Mouse (Mus musculus) intestine, embryonic 15.5 days (tissue): ENCODE results near the gene Srsy. TPM values are rescaled to one million over a fixed set of nuclear protein-coding genes. Genes with fewer than 3 reads are reported as not detected.
"Not testable (repeated sequence)": the region's sequence is repeated elsewhere in the genome, so short reads cannot be mapped to it uniquely, and the experiment has no call there.

Experiments
- ATAC-seq: fragments of 200-750 bp; cut with Nextera tagmentation; 2 replicates; pipeline ENCODE4 v1.8.0; 2017; ENCODE audit warnings: moderate TSS enrichment, moderate library complexity
- H3K27ac ChIP-seq: fragments of 300-500 bp; sonication (generic); 2 replicates; pipeline ENCODE4 v1.5.1; 2015; ENCODE audit warnings: mild to moderate bottlenecking, inconsistent platforms
- H3K27me3 ChIP-seq: fragments of 300-500 bp; sonication (generic); replicated peaks from 2 replicates; pipeline ENCODE4 v1.6.1; 2015; ENCODE audit warnings: inconsistent platforms
- H3K36me3 ChIP-seq: fragments of 300-500 bp; sonication (generic); 2 replicates; pipeline ENCODE4 v1.6.1; 2015; ENCODE audit warnings: inconsistent platforms
- H3K4me1 ChIP-seq: fragments of 300-500 bp; sonication (generic); replicated peaks from 2 replicates; pipeline ENCODE4 v1.6.1; 2015; ENCODE audit warnings: inconsistent platforms
- H3K4me2 ChIP-seq: fragments of 300-500 bp; sonication (generic); replicated peaks from 2 replicates; pipeline ENCODE4 v1.6.1; 2015; ENCODE audit warnings: mild to moderate bottlenecking, inconsistent platforms
- H3K4me3 ChIP-seq: fragments of 300-500 bp; sonication (generic); replicated peaks from 2 replicates; pipeline ENCODE4 v1.5.1; 2015; ENCODE audit warnings: inconsistent platforms
- H3K9ac ChIP-seq: fragments of 300-500 bp; sonication (generic); 2 replicates; pipeline ENCODE4 v1.6.1; 2015; ENCODE audit warnings: inconsistent platforms
- H3K9me3 ChIP-seq: fragments of 300-500 bp; sonication (generic); 2 replicates; pipeline ENCODE4 v1.6.1; 2016; ENCODE audit warnings: inconsistent platforms
- WGBS: fragments of 180-500 bp; shearing (Covaris S2); methylation state at CpG from one replicate; pipeline ENCODE4 v1.1.7; 2015; 5-methylcytosine and 5-hydroxymethylcytosine counted together
- polyA plus RNA-seq: library from polyadenylated mRNA; unstranded; fragments of >200 nt; fragmentation: Nextera tagmentation; extraction: Ambion mirVana; gene quantifications from 2 replicates; pipeline ENCODE4 v1.2.1, GENCODE M21; 2015

Srsy gene
- not detected in 2 replicates for polyA plus RNA-seq

DNA sequence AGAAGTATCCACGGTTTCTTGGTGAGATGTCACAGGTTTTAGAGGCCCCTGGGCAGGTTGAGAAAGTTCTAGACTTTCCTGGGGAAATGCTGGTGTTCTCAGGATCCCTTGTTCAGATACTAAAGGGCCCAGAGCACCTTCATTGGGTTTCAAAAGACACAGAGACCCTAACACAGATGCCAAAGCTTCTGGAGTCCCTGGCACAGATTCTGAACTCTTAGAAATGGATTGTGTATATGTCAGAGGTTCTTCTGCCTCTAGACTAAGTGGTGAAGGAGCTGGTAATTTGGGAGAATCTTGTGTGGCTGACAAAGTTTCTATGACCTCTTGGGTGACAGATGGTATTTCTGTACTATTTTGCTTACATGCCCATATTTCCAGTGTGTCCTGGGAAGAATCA is at the start of gene Srsy:
Gene Srsy (minus strand): TSS at position 101 of the 400 bp plus-strand sequence.
- H3K9me3 ChIP-seq, H3K27ac ChIP-seq, H3K27me3 ChIP-seq, ATAC-seq, H3K36me3 ChIP-seq, H3K4me1 ChIP-seq, H3K4me2 ChIP-seq, H3K4me3 ChIP-seq, H3K9ac ChIP-seq: not testable (repeated sequence)
- WGBS = no CpG with 5 or more reads among the region's 1 CpGs

Other genes with a start within 250 kb of the Srsy start
- not detected in 2 replicates for gene Gm21904, start 91.1 kb downstream of the Srsy start, polyA plus RNA-seq
- gene Gm20772, start 62.6 kb downstream of the Srsy start, polyA plus RNA-seq = not detected in 2 replicates
- not detected in 2 replicates for gene Gm20831, start 62.6 kb downstream of the Srsy start, polyA plus RNA-seq
- not detected in 2 replicates for gene Gm21764, start 124.5 kb upstream of the Srsy start, polyA plus RNA-seq
- gene Ssty1, start 151.8 kb upstream of the Srsy start, polyA plus RNA-seq = not detected in 2 replicates